Mouse (Mus musculus): Measurements from ENCODE around the gene Irx4.

GRCm38 (mm10) chr13:73239191-73239746 is 21.0 kb upstream of the Irx4 start:
- TF ChIP-seq POLR2A (IDR thresholded peaks at IDR 0.05; ENCODE audit: borderline replicate concordance, low read depth, low read length) = no peak
- no peak for TF ChIP-seq CTCF (IDR thresholded peaks at IDR 0.05; ENCODE audit: low read depth, low read length)

Data from bone marrow macrophage, adult 2 months (primary cell).